Mouse (Mus musculus) neural tube, embryonic 11.5 days (tissue): Measurements from ENCODE around the gene Tnrc6a. TPM values are rescaled to one million over a fixed set of nuclear protein-coding genes. Genes with fewer than 3 reads are reported as not detected.

Experiments
- ATAC-seq: fragments of 200-750 bp; cut with Nextera tagmentation; 2 replicates; pipeline ENCODE4 v1.8.0; 2017; ENCODE audit warnings: moderate number of reproducible peaks, mild to moderate bottlenecking, moderate TSS enrichment, moderate library complexity; ENCODE audit not compliant: insufficient read depth, low FRiP score, low TSS enrichment
- DNase-seq: peaks from one replicate; pipeline ENCODE4 v3.0.0-alpha.2; 2015; ENCODE audit warnings: low spot score
- H3K27ac ChIP-seq: fragments of 300-500 bp; sonication (generic); 2 replicates; pipeline ENCODE4 v1.5.1; 2014; ENCODE audit warnings: low read depth, mild to moderate bottlenecking, low read length
- H3K27me3 ChIP-seq: fragments of 300-500 bp; sonication (generic); 2 replicates; pipeline ENCODE4 v1.6.1; 2014; ENCODE audit warnings: mild to moderate bottlenecking, low read length, mixed read lengths; ENCODE audit not compliant: control insufficient read depth, insufficient read depth
- H3K36me3 ChIP-seq: fragments of 300-500 bp; sonication (generic); 2 replicates; pipeline ENCODE4 v1.6.1; 2014; ENCODE audit warnings: mild to moderate bottlenecking, low read length, moderate library complexity, mixed read lengths; ENCODE audit not compliant: control insufficient read depth, insufficient read depth
- H3K4me1 ChIP-seq: fragments of 300-500 bp; sonication (generic); 2 replicates; pipeline ENCODE4 v1.6.1; 2014; ENCODE audit warnings: low read length, mixed read lengths; ENCODE audit not compliant: control insufficient read depth, insufficient read depth
- H3K4me2 ChIP-seq: fragments of 300-500 bp; sonication (generic); 2 replicates; pipeline ENCODE4 v1.6.1; 2014; ENCODE audit warnings: low read depth, mild to moderate bottlenecking, moderate library complexity
- H3K4me3 ChIP-seq: fragments of 300-500 bp; sonication (generic); 2 replicates; pipeline ENCODE4 v1.5.1; 2014; ENCODE audit warnings: low read depth, low read length
- H3K9ac ChIP-seq: fragments of 300-500 bp; sonication (generic); 2 replicates; pipeline ENCODE4 v1.6.1; 2014; ENCODE audit warnings: mild to moderate bottlenecking, low read length
- H3K9me3 ChIP-seq: fragments of 300-500 bp; sonication (generic); 2 replicates; pipeline ENCODE4 v1.6.1; 2016; ENCODE audit warnings: low read length; ENCODE audit not compliant: control insufficient read depth
- WGBS: fragments of 180-500 bp; shearing (Covaris S2); extraction: QIAGEN DNeasy Blood & Tissue Kit; methylation state at CpG from one replicate; pipeline ENCODE4 v1.1.7; 2014; 5-methylcytosine and 5-hydroxymethylcytosine counted together
- polyA plus RNA-seq: library from polyadenylated mRNA; unstranded; fragments of >200 nt; fragmentation: Nextera tagmentation; extraction: Ambion mirVana; gene quantifications from 2 replicates; pipeline ENCODE4 v1.2.1, GENCODE M21; 2014

Tnrc6a gene
- polyA plus RNA-seq, 1 experiment from 2014 or later = 46.2 TPM

DNA sequence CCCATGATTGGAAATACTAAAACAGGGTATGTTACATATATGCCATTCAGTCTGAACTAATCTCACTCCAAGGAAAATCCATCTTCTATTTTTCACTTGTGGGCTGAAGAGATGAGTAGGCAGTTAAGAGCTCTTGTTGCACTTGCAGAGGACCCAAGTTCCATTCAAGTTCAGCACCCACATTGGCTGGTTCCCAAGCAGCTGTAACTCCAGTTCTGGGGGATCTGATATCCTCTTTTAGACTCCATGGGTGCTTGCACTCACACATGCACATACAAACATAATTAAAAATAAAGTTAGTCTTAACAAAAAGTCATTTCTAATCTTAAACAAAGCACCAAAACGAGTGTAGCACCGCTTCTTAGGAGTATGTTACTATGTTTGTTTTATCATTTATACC is 5.4 kb downstream of the Tnrc6a start:
- Histone ChIP-seq H3K4me3 (no peak overlapping the region), H3K27me3 (no peaks in the 10 kb centered on the region), H3K4me2 (no peak overlapping the region), H3K4me1 (no peaks in the 10 kb centered on the region), H3K27ac (no peak overlapping the region), H3K36me3 (no peaks in the 10 kb centered on the region), H3K9ac (no peak overlapping the region), H3K9me3 (no peaks in the 10 kb centered on the region)
- WGBS = 88% methylated on average over 2 of the region's 2 CpGs
- ATAC-seq (no peak), DNase-seq (no peak)

- DNase-seq (no peak), ATAC-seq (no peak)
- Histone ChIP-seq H3K27ac (no peak overlapping the region), H3K4me1 (no peaks in the 10 kb centered on the region), H3K9ac (no peak overlapping the region), H3K4me3 (no peak overlapping the region), H3K4me2 (no peak overlapping the region), H3K9me3 (no peaks in the 10 kb centered on the region), H3K36me3 (no peaks in the 10 kb centered on the region), H3K27me3 (no peaks in the 10 kb centered on the region)
- 46% methylated on average over 2 of the region's 2 CpGs for WGBS
Observed at GRCm38 (mm10) chr7:123130198-123130597, 6.5 kb downstream of the Tnrc6a start.

DNA sequence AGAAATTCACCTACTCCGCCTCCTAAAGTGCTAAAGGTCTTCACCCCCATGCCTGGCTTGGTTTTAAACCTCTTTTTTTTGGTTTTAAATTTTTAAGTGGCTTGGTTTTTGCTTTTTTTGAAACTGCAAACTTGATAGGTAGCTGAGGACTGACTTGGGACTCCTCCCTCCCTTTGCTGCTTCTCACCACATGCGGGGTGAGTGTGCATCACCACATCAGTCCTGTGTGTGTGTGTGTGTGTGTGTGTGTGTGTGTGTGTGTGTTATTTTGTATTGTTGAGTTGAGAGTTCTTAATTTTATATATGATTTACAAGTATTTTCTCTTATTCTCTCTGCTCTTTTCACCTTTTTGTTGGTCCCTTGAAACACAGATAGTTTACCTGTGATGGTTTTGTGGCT is 8.7 kb downstream of the Tnrc6a start:
- no peak overlapping the region for H3K27ac ChIP-seq
- no peak for DNase-seq
- no peak overlapping the region for H3K4me3 ChIP-seq
- no peaks in the 10 kb centered on the region for H3K9me3 ChIP-seq
- no peak overlapping the region for H3K4me2 ChIP-seq
- WGBS = 93% methylated on average over 2 of the region's 2 CpGs
- no peaks in the 10 kb centered on the region for H3K27me3 ChIP-seq
- ATAC-seq = no peak
- H3K9ac ChIP-seq = no peak overlapping the region
- no peaks in the 10 kb centered on the region for H3K36me3 ChIP-seq
- no peaks in the 10 kb centered on the region for H3K4me1 ChIP-seq

GRCm38 (mm10) chr7:123134876-123135275 is 11.2 kb downstream of the Tnrc6a start:
- Histone ChIP-seq H3K9me3 (no peaks in the 10 kb centered on the region), H3K36me3 (no peaks in the 10 kb centered on the region), H3K9ac (no peak overlapping the region), H3K4me2 (no peak overlapping the region), H3K27ac (no peak overlapping the region), H3K27me3 (no peaks in the 10 kb centered on the region), H3K4me3 (no peak overlapping the region), H3K4me1 (no peaks in the 10 kb centered on the region)
- DNase-seq (no peak), ATAC-seq (no peak)
- WGBS = 64% methylated on average over 2 of the region's 2 CpGs

- WGBS = 85% methylated on average over 3 of the region's 3 CpGs
- DNase-seq (no peak), ATAC-seq (no peak)
- Histone ChIP-seq H3K9me3 (no peaks in the 10 kb centered on the region), H3K9ac (no peak overlapping the region), H3K4me1 (no peaks in the 10 kb centered on the region), H3K27me3 (no peaks in the 10 kb centered on the region), H3K4me3 (no peak overlapping the region), H3K36me3 (no peaks in the 10 kb centered on the region), H3K4me2 (no peak overlapping the region), H3K27ac (no peak overlapping the region)
Observed at GRCm38 (mm10) chr7:123135655-123136054, 12.0 kb downstream of the Tnrc6a start.

DNA sequence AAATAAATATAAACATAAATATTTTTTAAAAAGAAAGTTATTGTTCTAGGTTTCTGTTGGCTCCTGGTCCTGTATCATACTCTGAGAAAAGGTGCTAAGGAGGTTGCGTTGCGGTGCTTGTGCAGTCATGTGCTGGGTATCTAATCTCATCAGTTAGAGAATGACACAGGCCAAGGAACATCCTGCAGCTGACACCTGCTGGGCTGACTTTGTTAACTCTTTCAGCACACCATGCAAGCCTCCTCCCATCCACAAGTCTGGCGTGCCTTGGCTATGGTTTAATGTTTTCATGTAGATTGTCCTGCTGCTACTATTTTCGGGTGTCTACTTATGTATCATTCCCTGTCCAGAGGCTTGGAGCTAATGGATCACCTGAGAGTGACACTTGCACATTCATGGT is 14.3 kb downstream of the Tnrc6a start:
- 89% methylated on average over 4 of the region's 4 CpGs for WGBS
- no peak overlapping the region for H3K4me2 ChIP-seq
- no peaks in the 10 kb centered on the region for H3K27me3 ChIP-seq
- H3K4me1 ChIP-seq = no peaks in the 10 kb centered on the region
- DNase-seq (no peak), ATAC-seq (no peak)
- H3K27ac ChIP-seq = no peak overlapping the region
- H3K36me3 ChIP-seq = no peaks in the 10 kb centered on the region
- no peak overlapping the region for H3K9ac ChIP-seq
- H3K9me3 ChIP-seq = no peaks in the 10 kb centered on the region
- H3K4me3 ChIP-seq = no peak overlapping the region

GRCm38 (mm10) chr7:123146141-123146846 is 22.6 kb downstream of the Tnrc6a start:
- 91% methylated on average over 10 of the region's 10 CpGs for WGBS
- Histone ChIP-seq H3K36me3 (no peaks in the 10 kb centered on the region), H3K4me2 (no peak overlapping the region), H3K4me1 (no peaks in the 10 kb centered on the region), H3K9me3 (no peaks in the 10 kb centered on the region), H3K4me3 (no peak overlapping the region), H3K9ac (no peak overlapping the region), H3K27me3 (no peaks in the 10 kb centered on the region), H3K27ac (no peak overlapping the region)
- ATAC-seq = no peak
- DNase-seq = no peak

DNA sequence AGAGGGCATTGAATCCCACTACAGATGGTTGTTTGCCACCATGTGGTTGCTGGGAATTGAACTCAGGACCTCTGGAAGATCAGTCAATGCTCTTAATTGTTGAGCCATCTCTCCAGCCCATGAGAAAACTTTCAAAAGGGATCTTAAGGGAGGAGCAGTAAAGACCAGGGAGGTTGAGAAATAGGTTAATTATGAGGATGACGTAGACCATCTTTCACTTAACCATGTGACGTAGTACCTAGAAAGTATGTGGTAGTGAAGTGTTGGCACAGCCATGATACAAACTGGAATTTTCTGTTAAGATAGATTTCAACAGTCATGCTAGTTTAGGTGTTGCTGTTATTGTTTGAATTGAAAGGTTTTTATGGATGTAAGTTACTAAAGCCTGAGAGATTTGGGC is 24.1 kb downstream of the Tnrc6a start:
- H3K4me3 ChIP-seq = no peak overlapping the region
- H3K9ac ChIP-seq = no peak overlapping the region
- H3K27me3 ChIP-seq = no peaks in the 10 kb centered on the region
- no peak overlapping the region for H3K4me2 ChIP-seq
- 98% methylated on average over 2 of the region's 2 CpGs for WGBS
- ATAC-seq (no peak), DNase-seq (no peak)
- no peak overlapping the region for H3K27ac ChIP-seq
- H3K36me3 ChIP-seq = no peaks in the 10 kb centered on the region; the same call in 1 of the 2 replicates
- H3K9me3 ChIP-seq = no peaks in the 10 kb centered on the region
- H3K4me1 ChIP-seq = no peaks in the 10 kb centered on the region

GRCm38 (mm10) chr7:123148935-123149334 is 25.2 kb downstream of the Tnrc6a start:
- no peaks in the 10 kb centered on the region for H3K27me3 ChIP-seq

More at GRCm38 (mm10) chr7:123148935-123149334, 25.2 kb downstream of the Tnrc6a start:
- 95% methylated on average over 9 of the region's 9 CpGs for WGBS
- Histone ChIP-seq H3K4me1 (no peaks in the 10 kb centered on the region), H3K4me3 (no peak overlapping the region), H3K9me3 (no peaks in the 10 kb centered on the region), H3K4me2 (no peak overlapping the region), H3K27ac (no peak overlapping the region), H3K36me3 (no peaks in the 10 kb centered on the region; the same call in 1 of the 2 replicates), H3K9ac (no peak overlapping the region)
- no peak for ATAC-seq
- no peak for DNase-seq
